Mouse (Mus musculus): ENCODE results near the gene Arhgap29.

Gene Arhgap29

GRCm38 (mm10) chr3:122009818-122010217 lies 57.5 kb downstream of the Arhgap29 start:
- in situ Hi-C loops (cut with MboI, MseI): no loop called here

- in situ Hi-C loops (cut with MboI, MseI): no loop called here
Measured at GRCm38 (mm10) chr3:122010292-122010691, 58.0 kb downstream of the Arhgap29 start.

- in situ Hi-C loops (cut with MboI, MseI): no loop called here
Measured at GRCm38 (mm10) chr3:122012464-122012863, 60.1 kb downstream of the Arhgap29 start.

GRCm38 (mm10) chr3:122018421-122018820 lies 66.1 kb downstream of the Arhgap29 start:
- in situ Hi-C loops (cut with MboI, MseI): no loop called here

- in situ Hi-C loops (cut with MboI, MseI): no loop called here
Measured at GRCm38 (mm10) chr3:122019159-122019558, 66.8 kb downstream of the Arhgap29 start.

GRCm38 (mm10) chr3:122021029-122021652 lies 68.8 kb downstream of the Arhgap29 start:
- in situ Hi-C loops (cut with MboI, MseI): no loop called here

GRCm38 (mm10) chr3:122022355-122022754 lies 70.0 kb downstream of the Arhgap29 start:
- in situ Hi-C loops (cut with MboI, MseI): no loop called here

- in situ Hi-C loops (cut with MboI, MseI): no loop called here
Measured at GRCm38 (mm10) chr3:122026676-122027075, 74.3 kb downstream of the Arhgap29 start.

- in situ Hi-C loops (cut with MboI, MseI): no loop called here
Measured at GRCm38 (mm10) chr3:122027776-122028175, 75.4 kb downstream of the Arhgap29 start.

- in situ Hi-C loops (cut with MboI, MseI): no loop called here
Measured at GRCm38 (mm10) chr3:122033248-122033837, 81.0 kb downstream of the Arhgap29 start.

- in situ Hi-C loops (cut with MboI, MseI): no loop called here
Measured at GRCm38 (mm10) chr3:122034240-122034639, 81.9 kb downstream of the Arhgap29 start.

GRCm38 (mm10) chr3:122035092-122035491 lies 82.8 kb downstream of the Arhgap29 start:
- in situ Hi-C loops (cut with MboI, MseI): no loop called here

GRCm38 (mm10) chr3:122040522-122040921 lies 88.2 kb downstream of the Arhgap29 start:
- in situ Hi-C loops (cut with MboI, MseI): no loop called here

- in situ Hi-C loops (cut with MboI, MseI): no loop called here
Measured at GRCm38 (mm10) chr3:122043102-122043501, 90.8 kb downstream of the Arhgap29 start.

- in situ Hi-C loops (cut with MboI, MseI): no loop called here
Measured at GRCm38 (mm10) chr3:122043799-122044547, 91.6 kb downstream of the Arhgap29 start, which contains the start of gene Abca4. Abca4 (plus strand) TSS chr3:122044443.

- in situ Hi-C loops (cut with MboI, MseI): no loop called here
Measured at GRCm38 (mm10) chr3:122046187-122046620, 93.9 kb downstream of the Arhgap29 start.

GRCm38 (mm10) chr3:122047402-122047801 lies 95.1 kb downstream of the Arhgap29 start:
- in situ Hi-C loops (cut with MboI, MseI): no loop called here

- in situ Hi-C loops (cut with MboI, MseI): no loop called here
Measured at GRCm38 (mm10) chr3:122047921-122048861, 95.8 kb downstream of the Arhgap29 start.

- in situ Hi-C loops (cut with MboI, MseI): no loop called here
Measured at GRCm38 (mm10) chr3:122049158-122049557, 96.8 kb downstream of the Arhgap29 start.

- in situ Hi-C loops (cut with MboI, MseI): no loop called here
Measured at GRCm38 (mm10) chr3:122058439-122059198, 106.3 kb downstream of the Arhgap29 start.

GRCm38 (mm10) chr3:122062586-122062985 lies 110.2 kb downstream of the Arhgap29 start:
- in situ Hi-C loops (cut with MboI, MseI): no loop called here

Data from T-helper 2 cell (primary cell).